Mouse (Mus musculus) brain, embryonic 14.5 days (tissue): ENCODE results near the gene Msi2.

ENCODE experiments used
- CTCF ChIP-seq: fragments of 200-500 bp; IDR thresholded peaks from 2 replicates; pipeline ENCODE4 v1.5.1; 2012; ENCODE audit warnings: inconsistent platforms, mild to moderate bottlenecking, moderate library complexity, borderline replicate concordance; ENCODE audit not compliant: insufficient read depth, insufficient read length; ENCODE audit errors: extremely low read depth
- POLR2A ChIP-seq: fragments of 200-500 bp; IDR thresholded peaks from 2 replicates; pipeline ENCODE4 v1.6.1; 2012; ENCODE audit warnings: mild to moderate bottlenecking, inconsistent platforms, borderline replicate concordance; ENCODE audit not compliant: poor library complexity, insufficient read depth, insufficient read length, severe bottlenecking; ENCODE audit errors: extremely low read depth

DNA sequence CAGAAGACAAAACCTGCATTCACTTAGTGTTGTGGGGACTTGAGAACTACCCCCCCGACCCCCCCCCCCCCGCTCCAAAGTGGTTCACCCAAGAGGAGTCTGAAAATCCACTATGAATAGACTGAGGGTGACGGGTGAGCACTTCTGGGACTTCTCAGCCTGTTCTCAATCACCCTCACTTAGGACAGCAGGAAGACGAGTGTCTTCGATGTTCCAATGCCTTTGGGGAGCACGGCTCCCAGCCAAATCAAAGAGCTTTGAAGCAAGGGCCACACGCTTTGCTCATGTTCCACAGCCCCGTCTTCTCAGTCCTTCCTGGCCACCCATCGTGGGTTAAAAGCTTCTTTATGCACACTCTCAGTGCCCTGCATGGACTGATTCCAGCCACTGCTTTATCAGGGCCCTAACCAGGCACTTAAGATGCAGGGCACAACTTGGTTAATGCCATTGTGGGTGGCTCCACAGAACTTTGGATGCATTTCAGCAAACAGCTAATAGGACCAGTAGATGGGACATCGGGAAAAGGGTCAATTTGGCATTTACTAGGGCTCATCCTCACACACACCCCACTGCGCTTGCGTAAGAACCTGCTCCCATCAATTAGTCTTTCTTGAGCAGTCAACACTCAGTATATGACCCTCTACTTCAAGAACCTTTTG, 110.5 kb downstream of the Msi2 start:
- TF ChIP-seq POLR2A (no peak), CTCF (no peak)
